Mouse (Mus musculus) heart, adult 2 months (tissue): ENCODE measurements at regions not wholly inside any gene's neighbourhood (a gene's known extent, or its start where the extent isn't known, plus 50 kb on each side); places are given as distances from the start of the nearest gene placed in this dataset.

Source experiments
- CTCF ChIP-seq: fragments of 200-600 bp; IDR thresholded peaks from 2 replicates; pipeline ENCODE4 v1.8.1; 2022; ENCODE audit warnings: antibody characterized with exemption, mild to moderate bottlenecking, moderate library complexity
- EP300 ChIP-seq: fragments of 200-500 bp; IDR thresholded peaks from 2 replicates; pipeline ENCODE4 v1.6.1; 2011; ENCODE audit warnings: low read depth, low read length, control low read depth; ENCODE audit not compliant: insufficient read depth
- POLR2A ChIP-seq: fragments of 200-500 bp; IDR thresholded peaks from 2 replicates; pipeline ENCODE4 v1.6.1; 2011; ENCODE audit warnings: mild to moderate bottlenecking, low read depth, low read length, control low read depth; ENCODE audit not compliant: insufficient read depth

DNA sequence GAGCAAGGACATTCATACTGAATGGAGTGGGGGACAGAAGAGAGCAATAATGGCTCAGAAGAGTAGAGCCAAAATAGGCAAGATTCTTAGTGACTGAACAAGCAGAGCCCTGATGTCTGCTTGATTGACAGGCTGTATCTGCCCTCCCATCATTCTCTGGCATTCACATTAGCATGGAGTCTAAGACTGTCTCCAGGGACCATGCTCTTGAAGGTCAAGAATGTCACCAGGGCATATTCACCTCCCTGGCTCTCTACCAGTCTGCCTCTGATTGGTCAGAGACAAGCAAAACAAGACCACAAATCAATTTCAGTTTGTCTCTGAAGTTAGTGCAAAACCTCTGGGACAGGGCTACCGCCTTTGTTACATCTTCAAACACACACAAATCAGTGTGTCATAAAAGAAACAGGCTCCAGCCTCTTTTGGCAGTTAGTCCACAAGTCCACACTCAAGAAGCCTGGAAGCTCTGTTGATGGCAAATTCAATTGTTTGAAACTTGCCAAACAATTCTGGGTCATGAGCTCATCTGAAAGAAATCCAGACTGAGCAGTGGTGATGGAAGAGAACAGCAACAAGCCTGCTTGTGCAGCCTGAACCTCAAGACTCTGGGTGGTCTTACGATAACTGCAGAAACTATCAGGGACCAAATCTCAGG is 240.0 kb upstream of the Adcy2 start:
- TF ChIP-seq EP300, result no peak
- no peak for TF ChIP-seq CTCF
- TF ChIP-seq POLR2A, result no peak
